Mouse (Mus musculus) C2C12 (cell line): ENCODE measurements around the gene Nid2.

Source experiments
- CTCF ChIP-seq: IDR thresholded peaks from one replicate; pipeline ENCODE4 v1.5.1; 2011; ENCODE audit not compliant: control insufficient read depth, insufficient read depth, insufficient read length
- FOSL1 ChIP-seq: IDR thresholded peaks from one replicate; pipeline ENCODE4 v1.8.0; 2011; ENCODE audit warnings: mild to moderate bottlenecking, low read length; ENCODE audit not compliant: poor library complexity, insufficient read depth, severe bottlenecking
- MAX ChIP-seq: IDR thresholded peaks from one replicate; pipeline ENCODE4 v1.6.1; 2011; ENCODE audit warnings: mild to moderate bottlenecking, control low read depth
- MYOD1 ChIP-seq: IDR thresholded peaks from one replicate; pipeline ENCODE4 v1.6.1; 2011; ENCODE audit warnings: low read depth; ENCODE audit not compliant: control insufficient read depth, insufficient read length
- MYOG ChIP-seq: IDR thresholded peaks from one replicate; pipeline ENCODE4 v1.6.1; 2011; ENCODE audit not compliant: control insufficient read depth, insufficient read length; ENCODE audit errors: extremely low read depth
- USF1 ChIP-seq: IDR thresholded peaks from one replicate; pipeline ENCODE4 v1.6.1; 2011; ENCODE audit warnings: low read depth, mild to moderate bottlenecking, control low read depth, moderate library complexity

GRCm38 (mm10) chr14:19738094-19738843 lies 12.8 kb upstream of the Nid2 start:
- no peak for TF ChIP-seq CTCF
- TF ChIP-seq FOSL1: no peak
- peak; percentile 61 for TF ChIP-seq MYOD1
- TF ChIP-seq USF1: no peak
- TF ChIP-seq MAX: no peak
- TF ChIP-seq MYOG: no peak
